Mouse (Mus musculus) midbrain, postnatal 0 days (tissue): ENCODE results near the gene Pcf11. TPM values are rescaled to one million over a fixed set of nuclear protein-coding genes. Genes with fewer than 3 reads are reported as not detected.

Experiments
- ATAC-seq: fragments of 200-750 bp; cut with Nextera tagmentation; 2 replicates; pipeline ENCODE4 v1.8.0; 2017; ENCODE audit warnings: moderate number of reproducible peaks, mild to moderate bottlenecking, moderate TSS enrichment, moderate library complexity; ENCODE audit not compliant: low FRiP score
- DNase-seq: peaks from one replicate; pipeline ENCODE4 v3.0.0-alpha.2; 2015; ENCODE audit warnings: low spot score
- H3K27ac ChIP-seq: fragments of 300-500 bp; sonication (generic); 2 replicates; pipeline ENCODE4 v1.5.1; 2014; ENCODE audit warnings: low read depth, mild to moderate bottlenecking, low read length, mixed read lengths
- H3K27me3 ChIP-seq: fragments of 300-500 bp; sonication (generic); 2 replicates; pipeline ENCODE4 v1.6.1; 2014; ENCODE audit warnings: low read length, control low read depth, mixed read lengths; ENCODE audit not compliant: insufficient read depth
- H3K36me3 ChIP-seq: fragments of 300-500 bp; sonication (generic); 2 replicates; pipeline ENCODE4 v1.6.1; 2014; ENCODE audit warnings: low read length, control low read depth, mixed read lengths; ENCODE audit not compliant: insufficient read depth
- H3K4me1 ChIP-seq: fragments of 300-500 bp; sonication (generic); 2 replicates; pipeline ENCODE4 v1.6.1; 2014; ENCODE audit warnings: mild to moderate bottlenecking, control low read depth, antibody characterized with exemption, low read length, mixed read lengths; ENCODE audit not compliant: insufficient read depth
- H3K4me2 ChIP-seq: fragments of 300-500 bp; sonication (generic); 2 replicates; pipeline ENCODE4 v1.6.1; 2014; ENCODE audit warnings: low read depth, mild to moderate bottlenecking, low read length, mixed read lengths; ENCODE audit not compliant: poor library complexity, severe bottlenecking
- H3K4me3 ChIP-seq: fragments of 300-500 bp; sonication (generic); 2 replicates; pipeline ENCODE4 v1.5.1; 2014; ENCODE audit warnings: low read depth, mild to moderate bottlenecking, low read length, moderate library complexity
- H3K9ac ChIP-seq: fragments of 300-500 bp; sonication (generic); replicated peaks from 2 replicates; pipeline ENCODE4 v1.6.1; 2014; ENCODE audit warnings: mild to moderate bottlenecking, low read length, moderate library complexity, mixed read lengths; ENCODE audit not compliant: poor library complexity, severe bottlenecking
- H3K9me3 ChIP-seq: fragments of 300-500 bp; sonication (generic); 2 replicates; pipeline ENCODE4 v1.6.1; 2016; ENCODE audit warnings: low read length, control low read depth
- CTCF ChIP-seq: IDR thresholded peaks from 2 replicates; pipeline ENCODE4 v1.5.1; 2016; ENCODE audit warnings: antibody characterized with exemption, mild to moderate bottlenecking
- WGBS: fragments of 180-500 bp; shearing (Covaris S2); extraction: QIAGEN DNeasy Blood & Tissue Kit; methylation state at CpG from one replicate; pipeline ENCODE4 v1.1.7; 2014; 5-methylcytosine and 5-hydroxymethylcytosine counted together
- polyA plus RNA-seq: library from polyadenylated mRNA; unstranded; fragments of >200 nt; fragmentation: Nextera tagmentation; extraction: Ambion mirVana; gene quantifications from 2 replicates; pipeline ENCODE4 v1.2.1, GENCODE M21; 2015
- total RNA-seq: library from RNA; depleted of rRNA; stranded (reverse); fragments of >200 nt; gene quantifications from 2 replicates; pipeline ENCODE4 v1.2.3, GENCODE M21; 2014

Gene Pcf11
- total and polyA plus RNA-seq, 2 experiments from 2014 or later, result 14.7 to 34.6 TPM

- Histone ChIP-seq H3K27ac (no peak overlapping the region), H3K9ac (no peak overlapping the region), H3K9me3 (no peaks in the 10 kb centered on the region), H3K36me3 (no peaks in the 10 kb centered on the region), H3K4me1 (no peaks in the 10 kb centered on the region), H3K4me2 (no peak overlapping the region), H3K4me3 (no peak overlapping the region), H3K27me3 (no peaks in the 10 kb centered on the region)
- no peak for ATAC-seq
- TF ChIP-seq CTCF, result no peak
- 81% methylated on average over 1 of the region's 1 CpGs for WGBS
- no peak for DNase-seq
Measured at GRCm38 (mm10) chr7:92703661-92704060, 33.9 kb upstream of the Pcf11 start.

- DNase-seq, result no peak
- Histone ChIP-seq H3K27ac (no peak overlapping the region), H3K4me3 (no peak overlapping the region), H3K4me2 (no peak overlapping the region), H3K9me3 (no peaks in the 10 kb centered on the region), H3K4me1 (no peaks in the 10 kb centered on the region), H3K36me3 (no peaks in the 10 kb centered on the region), H3K27me3 (no peaks in the 10 kb centered on the region), H3K9ac (no peak overlapping the region)
- no peak for TF ChIP-seq CTCF
- ATAC-seq, result no peak
- WGBS, result 80% methylated on average over 5 of the region's 5 CpGs
Measured at GRCm38 (mm10) chr7:92698770-92699169, 29.0 kb upstream of the Pcf11 start.

DNA sequence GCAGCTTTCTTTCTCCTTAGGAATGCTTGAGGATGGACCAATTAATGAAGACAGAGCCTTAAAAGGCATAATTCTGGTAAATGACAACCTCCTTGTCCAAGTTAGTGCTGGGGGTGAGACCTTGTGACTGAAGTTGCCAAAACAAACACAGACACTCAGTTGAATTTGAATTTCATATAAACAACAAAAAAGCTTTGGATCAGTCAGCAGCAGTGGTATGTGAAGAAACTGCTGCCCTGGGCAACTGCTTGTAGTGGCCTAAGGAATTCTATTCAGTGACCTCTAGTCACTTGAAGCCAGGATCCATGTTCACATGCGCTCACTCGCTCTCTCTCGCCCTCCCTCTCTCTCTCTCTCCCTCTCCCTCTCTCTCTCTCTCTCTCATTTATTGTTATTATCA is 26.7 kb upstream of the Pcf11 start:
- Histone ChIP-seq H3K4me3 (no peak overlapping the region), H3K27ac (no peak overlapping the region), H3K9me3 (no peaks in the 10 kb centered on the region), H3K4me2 (no peak overlapping the region), H3K9ac (no peak overlapping the region), H3K36me3 (no peaks in the 10 kb centered on the region), H3K27me3 (no peaks in the 10 kb centered on the region), H3K4me1 (no peaks in the 10 kb centered on the region)
- no peak for ATAC-seq
- no peak for TF ChIP-seq CTCF
- WGBS, result 58% methylated on average over 3 of the region's 3 CpGs
- peak; percentile 40 for DNase-seq

DNA sequence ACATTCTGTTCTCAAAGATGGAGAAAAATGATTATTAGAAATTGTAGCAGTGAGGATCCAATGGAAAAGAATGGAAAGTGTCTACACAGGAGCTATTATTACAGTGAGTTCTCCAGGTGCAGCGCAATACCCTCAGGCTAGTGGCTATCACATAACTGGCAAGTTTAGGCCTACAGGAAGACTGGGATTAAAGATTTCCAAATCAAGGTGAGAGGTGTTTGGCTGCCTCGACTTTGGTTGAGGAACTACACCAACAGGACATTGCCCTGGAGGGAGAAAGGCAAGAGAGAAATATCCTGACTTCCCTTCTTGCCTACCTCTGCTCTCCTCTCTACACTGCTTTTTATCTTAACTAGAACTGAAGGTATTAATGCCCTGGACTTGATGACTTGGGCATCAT is 19.4 kb upstream of the Pcf11 start:
- Histone ChIP-seq H3K36me3 (no peaks in the 10 kb centered on the region), H3K4me1 (no peaks in the 10 kb centered on the region), H3K27ac (no peak overlapping the region), H3K9ac (no peak overlapping the region), H3K27me3 (no peaks in the 10 kb centered on the region), H3K4me3 (no peak overlapping the region), H3K9me3 (no peaks in the 10 kb centered on the region), H3K4me2 (no peak overlapping the region)
- DNase-seq, result no peak
- ATAC-seq, result no peak
- WGBS, result 87% methylated on average over 2 of the region's 2 CpGs
- TF ChIP-seq CTCF, result no peak

GRCm38 (mm10) chr7:92688299-92688669 is 18.6 kb upstream of the Pcf11 start:
- H3K4me3 ChIP-seq, result no peak overlapping the region
- no peaks in the 10 kb centered on the region for H3K4me1 ChIP-seq
- no peaks in the 10 kb centered on the region for H3K36me3 ChIP-seq
- TF ChIP-seq CTCF, result no peak
- ATAC-seq (no peak), DNase-seq (no peak)
- WGBS, result 81% methylated on average over 2 of the region's 2 CpGs
- H3K27me3 ChIP-seq, result no peaks in the 10 kb centered on the region
- H3K27ac ChIP-seq, result no peak overlapping the region
- H3K9ac ChIP-seq, result no peak overlapping the region
- H3K4me2 ChIP-seq, result no peak overlapping the region
- H3K9me3 ChIP-seq, result no peaks in the 10 kb centered on the region

DNA sequence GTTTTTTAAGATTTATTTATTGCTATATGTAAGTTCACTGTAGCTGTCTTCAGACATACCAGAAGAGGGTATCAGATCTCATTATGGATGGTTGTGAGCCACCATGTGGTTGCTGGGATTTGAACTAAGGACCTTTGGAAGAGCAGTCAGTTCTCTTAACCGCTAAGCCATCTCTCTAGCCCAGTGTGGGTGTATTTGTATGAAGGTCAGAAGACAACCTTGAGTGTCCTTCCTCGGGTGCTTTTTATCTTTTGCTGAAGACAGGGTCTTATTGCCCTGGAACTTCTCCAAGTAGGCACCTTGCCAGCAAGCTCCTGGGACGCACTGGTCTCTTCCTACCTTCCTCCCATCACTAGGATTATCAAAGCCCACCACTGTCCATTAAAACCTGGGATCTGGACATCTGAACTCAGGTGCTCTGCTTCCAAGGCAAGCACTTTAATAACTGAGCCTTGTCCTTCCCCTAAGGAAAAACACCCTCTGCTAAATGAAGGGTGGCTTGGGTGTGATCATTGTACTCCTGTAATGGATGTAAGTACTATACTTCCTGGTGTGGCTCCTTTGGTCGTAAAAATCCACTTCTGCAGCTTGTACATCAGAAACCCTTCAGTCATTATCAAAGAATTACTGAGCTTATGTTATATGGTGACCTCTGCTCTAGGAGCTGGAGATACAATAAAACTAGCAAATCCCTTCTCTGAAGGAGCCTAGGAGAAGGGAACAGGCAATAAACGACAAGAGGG is 18.0 kb upstream of the Pcf11 start:
- H3K9me3 ChIP-seq, result no peaks in the 10 kb centered on the region
- no peaks in the 10 kb centered on the region for H3K4me1 ChIP-seq
- no peak overlapping the region for H3K27ac ChIP-seq
- no peaks in the 10 kb centered on the region for H3K36me3 ChIP-seq
- H3K4me2 ChIP-seq, result no peak overlapping the region
- ATAC-seq (no peak), DNase-seq (no peak)
- no peak overlapping the region for H3K9ac ChIP-seq
- 80% methylated on average over 5 of the region's 5 CpGs for WGBS
- H3K27me3 ChIP-seq, result no peaks in the 10 kb centered on the region
- TF ChIP-seq CTCF, result no peak
- no peak overlapping the region for H3K4me3 ChIP-seq
